Mouse (Mus musculus): ENCODE results near the gene Rgmb. TPM values are rescaled to one million over a fixed set of nuclear protein-coding genes. Genes with fewer than 3 reads are reported as not detected.

Rgmb gene
- polyA plus RNA-seq, 1 experiment from 2014 or later: 15.0 TPM

GRCm38 (mm10) chr17:15828131-15828917 is 2.5 kb downstream of the Rgmb start:
- no peak overlapping the region for H3K9ac ChIP-seq (ENCODE audit: low read depth, low read length)
- H3K4me2 ChIP-seq (ENCODE audit: low read length): peak overlapping the region; percentile 98; the same call in 1 of the 2 replicates
- peak; percentile 48 for TF ChIP-seq CTCF (IDR thresholded peaks at IDR 0.05; ENCODE audit: low read depth)
- no peaks in the 10 kb centered on the region for H3K36me3 ChIP-seq (ENCODE audit: insufficient read depth, low read length)
- H3K4me1 ChIP-seq (replicated peaks; ENCODE audit: insufficient read depth, low read length): peaks cover 20% of the 10 kb centered on the region
- no peak for ATAC-seq (replicated peaks; ENCODE audit: low FRiP score, low read depth)
- H3K27me3 ChIP-seq (ENCODE audit: insufficient read depth, low read length): no peaks in the 10 kb centered on the region
- H3K9me3 ChIP-seq (replicated peaks; ENCODE audit: low read length): no peaks in the 10 kb centered on the region
- no peak overlapping the region for H3K27ac ChIP-seq
- WGBS: 58% methylated on average over 8 of the region's 8 CpGs
- DNase-seq (ENCODE audit: low spot score): peak; percentile 60
- H3K4me3 ChIP-seq (replicated peaks; ENCODE audit: low read depth, low read length): no peak overlapping the region

- peak; percentile 6; the same call in 1 of the 2 replicates for ATAC-seq (replicated peaks; ENCODE audit: low FRiP score, low read depth)
- TF ChIP-seq CTCF (IDR thresholded peaks at IDR 0.05; ENCODE audit: low read depth): no peak
- Histone ChIP-seq H3K36me3 (ENCODE audit: insufficient read depth, low read length) (no peaks in the 10 kb centered on the region), H3K27ac (peak overlapping the region; percentile 79), H3K27me3 (ENCODE audit: insufficient read depth, low read length) (no peaks in the 10 kb centered on the region), H3K4me1 (replicated peaks; ENCODE audit: insufficient read depth, low read length) (peaks cover 20% of the 10 kb centered on the region), H3K9ac (ENCODE audit: low read depth, low read length) (peak overlapping the region; percentile 93), H3K4me2 (ENCODE audit: low read length) (peak overlapping the region; percentile 93), H3K4me3 (replicated peaks; ENCODE audit: low read depth, low read length) (peak overlapping the region; percentile 90), H3K9me3 (replicated peaks; ENCODE audit: low read length) (no peaks in the 10 kb centered on the region)
- no peak for DNase-seq (ENCODE audit: low spot score)
- under 1% methylated on average over 18 of the region's 18 CpGs for WGBS
These were observed 3.9 kb downstream of the Rgmb start for GRCm38 (mm10) chr17:15826928-15827327.

GRCm38 (mm10) chr17:15826444-15826909 is 4.4 kb downstream of the Rgmb start:
- DNase-seq (ENCODE audit: low spot score) (peak; percentile 99), ATAC-seq (replicated peaks; ENCODE audit: low FRiP score, low read depth) (peak; percentile 95)
- Histone ChIP-seq H3K9ac (ENCODE audit: low read depth, low read length) (peak overlapping the region; percentile 93), H3K4me3 (replicated peaks; ENCODE audit: low read depth, low read length) (peak overlapping the region; percentile 90), H3K9me3 (replicated peaks; ENCODE audit: low read length) (no peaks in the 10 kb centered on the region), H3K27ac (peak overlapping the region; percentile 91), H3K36me3 (ENCODE audit: insufficient read depth, low read length) (no peaks in the 10 kb centered on the region), H3K4me1 (replicated peaks; ENCODE audit: insufficient read depth, low read length) (peaks cover 20% of the 10 kb centered on the region), H3K27me3 (ENCODE audit: insufficient read depth, low read length) (no peaks in the 10 kb centered on the region), H3K4me2 (ENCODE audit: low read length) (peak overlapping the region; percentile 93)
- 1% methylated on average over 32 of the region's 34 CpGs for WGBS
- TF ChIP-seq CTCF (IDR thresholded peaks at IDR 0.05; ENCODE audit: low read depth): no peak; the same call in 1 of the 2 replicates

GRCm38 (mm10) chr17:15825481-15826396 is 5.1 kb downstream of the Rgmb start:
- peak overlapping the region; percentile 93 for H3K4me2 ChIP-seq (ENCODE audit: low read length)
- H3K36me3 ChIP-seq (ENCODE audit: insufficient read depth, low read length): 0 out of 2 replicates have a peak, but pooled peaks cover 1% of the 10 kb centered on the region
- H3K27ac ChIP-seq: peak overlapping the region; percentile 91
- H3K27me3 ChIP-seq (ENCODE audit: insufficient read depth, low read length): no peaks in the 10 kb centered on the region
- H3K4me1 ChIP-seq (replicated peaks; ENCODE audit: insufficient read depth, low read length): peaks cover 20% of the 10 kb centered on the region
- peak; percentile 69 for ATAC-seq (replicated peaks; ENCODE audit: low FRiP score, low read depth)
- peak overlapping the region; percentile 93 for H3K9ac ChIP-seq (ENCODE audit: low read depth, low read length)
- DNase-seq (ENCODE audit: low spot score): peak; percentile 74
- H3K9me3 ChIP-seq (replicated peaks; ENCODE audit: low read length): no peaks in the 10 kb centered on the region
- H3K4me3 ChIP-seq (replicated peaks; ENCODE audit: low read depth, low read length): peak overlapping the region; percentile 90
- no peak for TF ChIP-seq CTCF (IDR thresholded peaks at IDR 0.05; ENCODE audit: low read depth)
- WGBS: under 1% methylated on average over 88 of the region's 102 CpGs

GRCm38 (mm10) chr17:15824854-15825253 is 6.0 kb downstream of the Rgmb start:
- Histone ChIP-seq H3K4me2 (ENCODE audit: low read length) (peak overlapping the region; percentile 93), H3K9ac (ENCODE audit: low read depth, low read length) (peak overlapping the region; percentile 93), H3K4me1 (replicated peaks; ENCODE audit: insufficient read depth, low read length) (peaks cover 18% of the 10 kb centered on the region), H3K27me3 (ENCODE audit: insufficient read depth, low read length) (no peaks in the 10 kb centered on the region), H3K9me3 (replicated peaks; ENCODE audit: low read length) (no peaks in the 10 kb centered on the region), H3K27ac (no peak overlapping the region), H3K4me3 (replicated peaks; ENCODE audit: low read depth, low read length) (peak overlapping the region; percentile 90), H3K36me3 (ENCODE audit: insufficient read depth, low read length) (0 out of 2 replicates have a peak, but pooled peaks cover 5% of the 10 kb centered on the region)
- DNase-seq (ENCODE audit: low spot score) (no peak), ATAC-seq (replicated peaks; ENCODE audit: low FRiP score, low read depth) (no peak)
- 19% methylated on average over 3 of the region's 3 CpGs for WGBS
- TF ChIP-seq CTCF (IDR thresholded peaks at IDR 0.05; ENCODE audit: low read depth): no peak

- H3K9ac ChIP-seq (ENCODE audit: low read depth, low read length): peak overlapping the region; percentile 93; the same call in 1 of the 2 replicates
- H3K4me1 ChIP-seq (replicated peaks; ENCODE audit: insufficient read depth, low read length): peaks cover 14% of the 10 kb centered on the region
- H3K4me2 ChIP-seq (ENCODE audit: low read length): peak overlapping the region; percentile 93
- no peaks in the 10 kb centered on the region for H3K9me3 ChIP-seq (replicated peaks; ENCODE audit: low read length)
- no peaks in the 10 kb centered on the region for H3K27me3 ChIP-seq (ENCODE audit: insufficient read depth, low read length)
- 23% methylated on average over 11 of the region's 11 CpGs for WGBS
- ATAC-seq (replicated peaks; ENCODE audit: low FRiP score, low read depth): no peak
- no peak for TF ChIP-seq CTCF (IDR thresholded peaks at IDR 0.05; ENCODE audit: low read depth)
- H3K4me3 ChIP-seq (replicated peaks; ENCODE audit: low read depth, low read length): peak overlapping the region; percentile 90
- DNase-seq (ENCODE audit: low spot score): no peak
- no peak overlapping the region for H3K27ac ChIP-seq
- 0 out of 2 replicates have a peak, but pooled peaks cover 5% of the 10 kb centered on the region for H3K36me3 ChIP-seq (ENCODE audit: insufficient read depth, low read length)
These were observed 6.5 kb downstream of the Rgmb start for GRCm38 (mm10) chr17:15824337-15824736.

Data from kidney, postnatal 0 days (tissue).